Mouse (Mus musculus): ENCODE results near the gene Sac3d1. TPM values are rescaled to one million over a fixed set of nuclear protein-coding genes. Genes with fewer than 3 reads are reported as not detected.

Sac3d1 gene
- polyA plus RNA-seq, 1 experiment from 2014 or later: 53.5 TPM

- Histone ChIP-seq H3K27ac (no peak overlapping the region), H3K36me3 (peaks cover 30% of the 10 kb centered on the region), H3K4me2 (replicated peaks) (peak overlapping the region; percentile 95), H3K4me1 (peaks cover 25% of the 10 kb centered on the region), H3K9ac (peak overlapping the region; percentile 2; the same call in 1 of the 2 replicates), H3K27me3 (replicated peaks) (no peaks in the 10 kb centered on the region), H3K9me3 (no peaks in the 10 kb centered on the region), H3K4me3 (peak overlapping the region; percentile 86; the same call in 1 of the 2 replicates)
- 91% methylated on average over 15 of the region's 15 CpGs for WGBS
- ATAC-seq (ENCODE audit: low FRiP score, low read depth): no peak
Observed at GRCm38 (mm10) chr19:6116113-6116850, 2.2 kb downstream of the Sac3d1 start.

GRCm38 (mm10) chr19:6113116-6113515 is 5.3 kb downstream of the Sac3d1 start:
- H3K9ac ChIP-seq: no peak overlapping the region

GRCm38 (mm10) chr19:6105586-6105985 is 12.9 kb downstream of the Sac3d1 start, which contains the start of gene Naaladl1:
TSS of gene Naaladl1 (plus strand) at chr19:6105782.
- no peaks in the 10 kb centered on the region for H3K36me3 ChIP-seq
- 89% methylated on average over 7 of the region's 7 CpGs for WGBS
- no peak within 1 kb of the TSS for H3K4me2 ChIP-seq (replicated peaks)
- no peak for ATAC-seq (ENCODE audit: low FRiP score, low read depth)
- H3K27ac ChIP-seq: no peak within 1 kb of the TSS
- H3K9me3 ChIP-seq: no peaks in the 10 kb centered on the region
- no peak within 1 kb of the TSS for H3K9ac ChIP-seq
- H3K27me3 ChIP-seq (replicated peaks): no peaks in the 10 kb centered on the region
- H3K4me3 ChIP-seq: no peak within 1 kb of the TSS
- no peaks in the 10 kb centered on the region for H3K4me1 ChIP-seq

More at GRCm38 (mm10) chr19:6113116-6113515, 5.3 kb downstream of the Sac3d1 start:
- Histone ChIP-seq H3K27me3 (replicated peaks) (no peaks in the 10 kb centered on the region), H3K4me3 (no peak overlapping the region), H3K9me3 (no peaks in the 10 kb centered on the region), H3K27ac (no peak overlapping the region), H3K36me3 (peaks cover 29% of the 10 kb centered on the region), H3K4me1 (peaks cover 15% of the 10 kb centered on the region), H3K4me2 (replicated peaks) (no peak overlapping the region)
- 70% methylated on average over 6 of the region's 6 CpGs for WGBS
- ATAC-seq (ENCODE audit: low FRiP score, low read depth): no peak

- Histone ChIP-seq H3K36me3 (no peaks in the 10 kb centered on the region), H3K27ac (no peak overlapping the region), H3K27me3 (replicated peaks) (no peaks in the 10 kb centered on the region), H3K9me3 (no peaks in the 10 kb centered on the region), H3K4me3 (no peak overlapping the region), H3K4me1 (no peaks in the 10 kb centered on the region), H3K4me2 (replicated peaks) (no peak overlapping the region), H3K9ac (no peak overlapping the region)
- 93% methylated on average over 4 of the region's 4 CpGs for whole genome bisulfite sequencing
- no peak for ATAC-seq (ENCODE audit: low FRiP score, low read depth)
Observed at GRCm38 (mm10) chr19:6104476-6104875, 14.0 kb downstream of the Sac3d1 start.

- H3K9ac ChIP-seq: no peak overlapping the region
- no peak for ATAC-seq (ENCODE audit: low FRiP score, low read depth)
Observed at GRCm38 (mm10) chr19:6102169-6102853, 16.1 kb downstream of the Sac3d1 start.

GRCm38 (mm10) chr19:6101186-6101585 is 17.3 kb downstream of the Sac3d1 start:
- 51% methylated on average over 6 of the region's 6 CpGs for WGBS
- Histone ChIP-seq H3K4me3 (no peak overlapping the region), H3K36me3 (peaks cover 6% of the 10 kb centered on the region; the same call in 1 of the 2 replicates), H3K9ac (no peak overlapping the region), H3K4me2 (replicated peaks) (no peak overlapping the region), H3K27ac (no peak overlapping the region), H3K27me3 (replicated peaks) (no peaks in the 10 kb centered on the region), H3K4me1 (no peaks in the 10 kb centered on the region), H3K9me3 (no peaks in the 10 kb centered on the region)
- ATAC-seq (ENCODE audit: low FRiP score, low read depth): no peak

More at GRCm38 (mm10) chr19:6102169-6102853, 16.1 kb downstream of the Sac3d1 start:
- Histone ChIP-seq H3K27me3 (replicated peaks) (no peaks in the 10 kb centered on the region), H3K4me1 (no peaks in the 10 kb centered on the region), H3K27ac (no peak overlapping the region), H3K4me2 (replicated peaks) (no peak overlapping the region), H3K9me3 (no peaks in the 10 kb centered on the region), H3K36me3 (peaks cover 6% of the 10 kb centered on the region; the same call in 1 of the 2 replicates), H3K4me3 (no peak overlapping the region)
- 85% methylated on average over 6 of the region's 6 CpGs for WGBS

- peaks cover 23% of the 10 kb centered on the region; the same call in 1 of the 2 replicates for H3K36me3 ChIP-seq
- no peaks in the 10 kb centered on the region for H3K9me3 ChIP-seq
- no peaks in the 10 kb centered on the region for H3K27me3 ChIP-seq (replicated peaks)
- H3K4me1 ChIP-seq: no peaks in the 10 kb centered on the region
- no peak overlapping the region for H3K4me2 ChIP-seq (replicated peaks)
- H3K27ac ChIP-seq: no peak overlapping the region
- H3K4me3 ChIP-seq: no peak overlapping the region
- WGBS: 95% methylated on average over 3 of the region's 3 CpGs
- H3K9ac ChIP-seq: no peak overlapping the region
- ATAC-seq (ENCODE audit: low FRiP score, low read depth): no peak
Observed at GRCm38 (mm10) chr19:6097847-6098246, 20.6 kb downstream of the Sac3d1 start.

- H3K27me3 ChIP-seq (replicated peaks): no peaks in the 10 kb centered on the region
- no peaks in the 10 kb centered on the region for H3K9me3 ChIP-seq
- H3K9ac ChIP-seq: no peak within 1 kb of the TSS
- H3K36me3 ChIP-seq: peaks cover 47% of the 10 kb centered on the region
- no peak within 1 kb of the TSS for H3K4me2 ChIP-seq (replicated peaks)
- WGBS: 92% methylated on average over 7 of the region's 7 CpGs
- H3K4me1 ChIP-seq: no peaks in the 10 kb centered on the region
- no peak within 1 kb of the TSS for H3K27ac ChIP-seq
- ATAC-seq (ENCODE audit: low FRiP score, low read depth): no peak
- no peak within 1 kb of the TSS for H3K4me3 ChIP-seq
Observed at GRCm38 (mm10) chr19:6094119-6094518, 24.3 kb downstream of the Sac3d1 start, which contains the start of gene AC131692.1. TSS of gene AC131692.1 (plus strand) at chr19:6094419.

GRCm38 (mm10) chr19:6088841-6089240 is 29.6 kb downstream of the Sac3d1 start:
- WGBS: 93% methylated on average over 13 of the region's 13 CpGs
- no peak for ATAC-seq (ENCODE audit: low FRiP score, low read depth)
- Histone ChIP-seq H3K4me3 (no peak overlapping the region), H3K9ac (no peak overlapping the region), H3K27me3 (replicated peaks) (no peaks in the 10 kb centered on the region), H3K4me2 (replicated peaks) (no peak overlapping the region), H3K4me1 (peaks cover 17% of the 10 kb centered on the region), H3K9me3 (no peaks in the 10 kb centered on the region), H3K27ac (no peak overlapping the region), H3K36me3 (peaks cover 42% of the 10 kb centered on the region)

- Histone ChIP-seq H3K27ac (no peak overlapping the region), H3K4me2 (replicated peaks) (peak overlapping the region; percentile 84), H3K36me3 (peaks cover 41% of the 10 kb centered on the region), H3K9ac (peak overlapping the region; percentile 44; the same call in 1 of the 2 replicates), H3K27me3 (replicated peaks) (no peaks in the 10 kb centered on the region), H3K4me3 (peak overlapping the region; percentile 71), H3K9me3 (no peaks in the 10 kb centered on the region), H3K4me1 (peaks cover 22% of the 10 kb centered on the region)
- ATAC-seq (ENCODE audit: low FRiP score, low read depth): peak; percentile 86
- WGBS: under 1% methylated on average over 17 of the region's 17 CpGs
Observed at GRCm38 (mm10) chr19:6085417-6085879, 33.0 kb downstream of the Sac3d1 start.

- H3K36me3 ChIP-seq: peaks cover 41% of the 10 kb centered on the region
- H3K4me1 ChIP-seq: peaks cover 22% of the 10 kb centered on the region
- H3K9me3 ChIP-seq: no peaks in the 10 kb centered on the region
- WGBS: under 1% methylated on average over 58 of the region's 58 CpGs
- no peaks in the 10 kb centered on the region for H3K27me3 ChIP-seq (replicated peaks)
- peak within 1 kb of the TSS; percentile 71 for H3K4me3 ChIP-seq
- ATAC-seq (ENCODE audit: low FRiP score, low read depth): peak; percentile 86
- no peak within 1 kb of the TSS for H3K27ac ChIP-seq
- peak within 1 kb of the TSS; percentile 84 for H3K4me2 ChIP-seq (replicated peaks)
- H3K9ac ChIP-seq: peak within 1 kb of the TSS; percentile 73
Observed at GRCm38 (mm10) chr19:6084478-6085248, 33.8 kb downstream of the Sac3d1 start, which contains the start of the genes Zfpl1 and Cdca5. TSS of gene Zfpl1 (minus strand) at chr19:6084956. TSS of gene Cdca5 (plus strand) at chr19:6084983.
